34 mouse cellular contexts compared by ENCODE assay signal in genomic region chr7:80280032-80280431, GRCm38 (mm10). TPM values are rescaled to one million over a fixed set of nuclear protein-coding genes. Genes with fewer than 3 reads are reported as not detected.
"Had no signal": no experiment of that assay in that cellular context is flagged by ENCODE, and none has a peak within 500 bp of the region (broad histone marks: within the 10 kb centered on the region; RNA-seq: fewer than 3 reads in every experiment).

No protein-coding gene starts in this region.

- H3K4me3 ChIP-seq: heart, embryonic 10.5 days; heart, embryonic 12.5 days; heart, embryonic 13.5 days; heart, embryonic 15.5 days; hindbrain, embryonic 10.5 days; hindbrain, embryonic 12.5 days; hindbrain, embryonic 13.5 days; hindbrain, embryonic 15.5 days; intestine, embryonic 15.5 days; kidney, embryonic 15.5 days; layer of hippocampus, adult 2 months had no signal

- H3K27ac ChIP-seq: heart, embryonic 10.5 days; heart, embryonic 13.5 days; heart, embryonic 15.5 days; hindbrain, embryonic 10.5 days; hindbrain, embryonic 12.5 days; hindbrain, embryonic 13.5 days; hindbrain, embryonic 14.5 days; hindbrain, embryonic 15.5 days; hindbrain, postnatal 0 days; intestine, embryonic 15.5 days; kidney, embryonic 15.5 days; kidney, postnatal 0 days; layer of hippocampus, adult 2 months had no signal

- H3K9me3 ChIP-seq: hindbrain, embryonic 15.5 days had no signal

- H3K27me3 ChIP-seq: heart, embryonic 12.5 days; heart, embryonic 13.5 days; heart, embryonic 15.5 days; hindbrain, embryonic 12.5 days; hindbrain, embryonic 13.5 days; hindbrain, embryonic 15.5 days; intestine, embryonic 15.5 days; kidney, embryonic 15.5 days had no signal

- H3K4me2 ChIP-seq: heart, embryonic 11.5 days; heart, embryonic 12.5 days; heart, embryonic 13.5 days; heart, embryonic 15.5 days; hindbrain, embryonic 12.5 days; hindbrain, embryonic 13.5 days; hindbrain, embryonic 14.5 days; hindbrain, embryonic 15.5 days; intestine, embryonic 15.5 days; kidney, embryonic 15.5 days had no signal

- DNase-seq: heart, postnatal 10 days; heart, postnatal 14 days; heart, postnatal 36 days; heart, postnatal 4 days; kidney, adult 11 months; kidney, adult 18-20 months; kidney, adult 2 months; kidney, adult 8-10 months; kidney, adult 9 months; kidney, postnatal 10 days; kidney, postnatal 14 days; kidney, postnatal 36 days; kidney, postnatal 4 days; layer of hippocampus, adult 9-11 months; layer of hippocampus, postnatal 36 days had no signal

- H3K4me1 ChIP-seq: heart, embryonic 15.5 days; hindbrain, embryonic 10.5 days; hindbrain, embryonic 12.5 days; hindbrain, embryonic 13.5 days; hindbrain, embryonic 15.5 days; kidney, embryonic 15.5 days had no signal

- H3K9ac ChIP-seq: heart, embryonic 12.5 days; heart, embryonic 13.5 days; heart, embryonic 15.5 days; hindbrain, embryonic 12.5 days; hindbrain, embryonic 13.5 days; hindbrain, embryonic 14.5 days; hindbrain, embryonic 15.5 days; intestine, embryonic 15.5 days; kidney, embryonic 15.5 days had no signal

- ATAC-seq: hindbrain, embryonic 16.5 days; hindbrain, postnatal 0 days; inflammation-experienced regulatory T-cells, adult 6 months; intestine, embryonic 15.5 days; intestine, embryonic 16.5 days; intestine, postnatal 0 days had no signal

RNA-seq across cellular contexts. Expression of gene Ttll13, which starts 33.9 kb away (rescaled TPM):
- polyA plus RNA-seq: inflammation-experienced regulatory T-cells, adult 6 months had no signal
